Mouse (Mus musculus) lung, embryonic 16.5 days (tissue): ENCODE measurements around the gene Cacna1h. TPM values are rescaled to one million over a fixed set of nuclear protein-coding genes. Genes with fewer than 3 reads are reported as not detected.

ENCODE experiments used
- ATAC-seq: fragments of 200-750 bp; cut with Nextera tagmentation; 2 replicates; pipeline ENCODE4 v1.8.0; 2017; ENCODE audit warnings: low read depth, mild to moderate bottlenecking, moderate library complexity
- H3K27ac ChIP-seq: fragments of 300-500 bp; sonication (generic); 2 replicates; pipeline ENCODE4 v1.5.1; 2014; ENCODE audit warnings: mild to moderate bottlenecking, control low read depth, low read length
- H3K27me3 ChIP-seq: fragments of 300-500 bp; sonication (generic); 2 replicates; pipeline ENCODE4 v1.6.1; 2014; ENCODE audit warnings: low read depth, low read length, mixed read lengths; ENCODE audit not compliant: control insufficient read depth, insufficient read depth
- H3K36me3 ChIP-seq: fragments of 300-500 bp; sonication (generic); 2 replicates; pipeline ENCODE4 v1.6.1; 2014; ENCODE audit warnings: low read length; ENCODE audit not compliant: control insufficient read depth, insufficient read depth
- H3K4me1 ChIP-seq: fragments of 300-500 bp; sonication (generic); replicated peaks from 2 replicates; pipeline ENCODE4 v1.6.1; 2014; ENCODE audit warnings: low read length, mixed read lengths; ENCODE audit not compliant: control insufficient read depth, insufficient read depth
- H3K4me2 ChIP-seq: fragments of 300-500 bp; sonication (generic); 2 replicates; pipeline ENCODE4 v1.6.1; 2014; ENCODE audit warnings: low read depth, low read length, control low read depth
- H3K4me3 ChIP-seq: fragments of 300-500 bp; sonication (generic); 2 replicates; pipeline ENCODE4 v1.5.1; 2014; ENCODE audit warnings: mild to moderate bottlenecking, low read length, control low read depth
- H3K9ac ChIP-seq: fragments of 300-500 bp; sonication (generic); 2 replicates; pipeline ENCODE4 v1.6.1; 2014; ENCODE audit warnings: low read length, control low read depth
- H3K9me3 ChIP-seq: fragments of 300-500 bp; sonication (generic); 2 replicates; pipeline ENCODE4 v1.6.1; 2016; ENCODE audit warnings: low read length; ENCODE audit not compliant: control insufficient read depth
- WGBS: fragments of 180-500 bp; shearing (Covaris S2); extraction: QIAGEN DNeasy Blood & Tissue Kit; methylation state at CpG from one replicate; pipeline ENCODE4 v1.1.7; 2014; 5-methylcytosine and 5-hydroxymethylcytosine counted together
- polyA plus RNA-seq: library from polyadenylated mRNA; unstranded; fragments of >200 nt; fragmentation: Nextera tagmentation; extraction: Ambion mirVana; gene quantifications from 2 replicates; pipeline ENCODE4 v1.2.1, GENCODE M21; 2015

Gene Cacna1h
- polyA plus RNA-seq, 1 experiment from 2014 or later: 2.0 TPM

DNA sequence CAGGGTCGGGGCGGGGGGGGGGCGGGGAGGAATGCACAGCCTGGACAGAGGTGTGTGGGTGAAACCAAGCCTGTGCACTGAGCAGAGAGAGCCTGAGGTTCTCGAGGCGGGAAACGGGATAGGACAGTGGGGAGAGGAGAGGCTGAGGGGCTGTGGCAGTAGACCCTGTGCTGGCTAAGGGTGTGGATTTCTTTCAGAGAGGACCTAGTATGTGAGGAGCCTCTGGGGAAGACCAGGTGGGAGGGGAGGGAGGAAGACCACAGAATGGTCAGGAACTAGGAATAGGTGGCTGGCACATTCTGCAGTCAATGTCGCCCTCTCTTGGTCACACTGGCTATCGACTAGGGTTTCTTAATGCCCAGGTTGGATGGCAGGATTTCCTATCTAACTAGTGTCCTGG, 36.2 kb upstream of the Cacna1h start:
- H3K27me3 ChIP-seq: peaks cover 10% of the 10 kb centered on the region
- no peaks in the 10 kb centered on the region for H3K36me3 ChIP-seq
- H3K4me3 ChIP-seq: no peak overlapping the region
- ATAC-seq: peak; percentile 10; the same call in 1 of the 2 replicates
- H3K4me1 ChIP-seq: peaks cover 6% of the 10 kb centered on the region; the same call in 1 of the 2 replicates
- H3K27ac ChIP-seq: no peak overlapping the region
- no peak overlapping the region for H3K4me2 ChIP-seq
- H3K9ac ChIP-seq: no peak overlapping the region
- no peaks in the 10 kb centered on the region for H3K9me3 ChIP-seq
- 23% methylated on average over 8 of the region's 8 CpGs for WGBS

DNA sequence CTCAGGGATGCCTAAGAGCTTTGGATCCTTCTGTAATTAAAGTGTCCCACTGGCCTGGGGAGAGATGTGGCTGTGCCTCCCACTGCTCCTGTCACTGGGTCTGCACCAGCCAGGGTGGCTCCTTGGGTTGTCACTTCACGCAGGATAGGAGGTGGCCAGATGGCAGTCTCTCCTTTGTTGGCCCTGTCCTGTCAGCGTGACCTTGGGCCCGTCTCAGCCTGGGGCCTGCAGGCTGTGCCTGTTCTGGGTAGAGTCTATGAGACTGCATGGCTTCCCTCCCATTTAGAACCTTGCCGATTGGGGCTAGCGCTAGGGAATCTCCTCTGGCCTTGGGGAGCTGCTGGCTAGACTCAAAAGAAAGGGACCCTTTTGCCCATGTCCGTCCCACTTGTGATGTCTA, 34.7 kb upstream of the Cacna1h start:
- WGBS: 69% methylated on average over 6 of the region's 6 CpGs
- peaks cover 6% of the 10 kb centered on the region; the same call in 1 of the 2 replicates for H3K27me3 ChIP-seq
- no peaks in the 10 kb centered on the region for H3K4me1 ChIP-seq
- no peak overlapping the region for H3K4me3 ChIP-seq
- H3K27ac ChIP-seq: no peak overlapping the region
- no peak overlapping the region for H3K4me2 ChIP-seq
- H3K36me3 ChIP-seq: no peaks in the 10 kb centered on the region
- H3K9me3 ChIP-seq: no peaks in the 10 kb centered on the region
- H3K9ac ChIP-seq: no peak overlapping the region
- no peak for ATAC-seq

DNA sequence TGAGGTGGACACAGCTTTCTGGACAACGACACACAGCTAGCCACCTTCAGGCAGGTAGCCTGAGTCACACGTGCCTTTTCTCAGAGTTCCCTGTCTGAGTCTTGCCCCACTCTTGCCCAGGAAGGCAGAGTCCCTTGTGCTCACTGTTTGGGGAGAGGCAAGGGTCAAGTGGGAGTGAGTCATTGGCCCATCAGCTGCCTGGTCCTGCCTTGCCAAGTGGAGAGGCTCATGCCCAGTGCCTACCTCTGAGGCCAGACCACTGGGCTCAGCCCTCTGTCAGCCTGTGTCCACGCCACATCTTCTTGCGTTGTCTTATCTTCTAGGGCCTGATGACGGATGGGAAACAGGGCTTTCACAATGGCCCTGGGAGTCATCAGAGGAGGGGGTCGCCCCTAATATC, 34.2 kb upstream of the Cacna1h start:
- no peak for ATAC-seq
- no peak overlapping the region for H3K4me2 ChIP-seq
- H3K27me3 ChIP-seq: peaks cover 3% of the 10 kb centered on the region; the same call in 1 of the 2 replicates
- no peaks in the 10 kb centered on the region; the same call in 1 of the 2 replicates for H3K4me1 ChIP-seq
- H3K27ac ChIP-seq: no peak overlapping the region
- H3K9ac ChIP-seq: no peak overlapping the region
- no peaks in the 10 kb centered on the region for H3K36me3 ChIP-seq
- no peaks in the 10 kb centered on the region for H3K9me3 ChIP-seq
- WGBS: 30% methylated on average over 6 of the region's 6 CpGs
- no peak overlapping the region for H3K4me3 ChIP-seq

DNA sequence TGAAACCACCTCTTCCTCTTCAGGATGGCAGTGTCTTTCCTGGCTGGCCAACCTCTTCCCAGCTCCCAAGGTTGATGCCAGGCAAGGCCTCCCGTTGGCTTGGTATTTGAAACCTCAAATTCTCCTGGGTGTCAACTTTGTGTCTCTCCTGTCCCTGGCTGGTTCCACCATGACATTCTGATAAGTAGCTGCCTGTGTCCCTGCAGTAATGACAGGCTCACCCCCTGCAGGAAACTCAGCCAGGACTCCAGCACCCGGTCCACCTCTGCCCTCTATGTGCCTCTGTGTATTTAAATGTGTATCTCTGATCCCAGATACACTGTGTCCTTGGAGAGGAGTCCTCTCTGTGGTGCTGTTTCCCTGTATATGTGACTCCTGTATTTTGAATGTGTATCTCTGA, 32.7 kb upstream of the Cacna1h start:
- 74% methylated on average over 2 of the region's 2 CpGs for WGBS
- Histone ChIP-seq H3K4me1 (no peaks in the 10 kb centered on the region; the same call in 1 of the 2 replicates), H3K4me2 (no peak overlapping the region), H3K27me3 (no peaks in the 10 kb centered on the region), H3K9me3 (no peaks in the 10 kb centered on the region), H3K4me3 (no peak overlapping the region), H3K27ac (no peak overlapping the region), H3K36me3 (no peaks in the 10 kb centered on the region), H3K9ac (no peak overlapping the region)
- ATAC-seq: no peak

DNA sequence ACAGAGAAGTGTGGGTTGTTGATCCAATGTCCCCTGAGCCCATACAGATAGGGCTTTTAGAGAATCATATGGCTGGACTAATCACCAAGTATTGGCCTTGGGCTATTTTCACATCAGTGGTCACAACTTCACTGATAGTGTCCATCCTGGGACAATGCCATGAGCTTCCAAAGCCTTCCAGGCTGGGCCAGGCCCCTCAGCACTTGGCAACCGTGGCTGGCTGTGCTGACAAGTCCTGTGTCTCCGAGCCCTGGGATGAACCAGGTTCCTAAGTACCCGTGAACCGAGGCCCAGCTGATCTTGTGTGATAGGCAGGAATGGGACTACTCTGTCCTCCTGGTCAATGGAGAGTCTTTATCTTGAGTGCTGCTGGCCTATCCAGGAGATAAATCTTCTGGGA, 30.5 kb upstream of the Cacna1h start:
- no peak overlapping the region for H3K27ac ChIP-seq
- no peaks in the 10 kb centered on the region; the same call in 1 of the 2 replicates for H3K4me1 ChIP-seq
- ATAC-seq: no peak
- H3K27me3 ChIP-seq: no peaks in the 10 kb centered on the region
- H3K9ac ChIP-seq: no peak overlapping the region
- no peaks in the 10 kb centered on the region for H3K36me3 ChIP-seq
- no peak overlapping the region for H3K4me2 ChIP-seq
- WGBS: 62% methylated on average over 4 of the region's 4 CpGs
- no peaks in the 10 kb centered on the region for H3K9me3 ChIP-seq
- H3K4me3 ChIP-seq: no peak overlapping the region

DNA sequence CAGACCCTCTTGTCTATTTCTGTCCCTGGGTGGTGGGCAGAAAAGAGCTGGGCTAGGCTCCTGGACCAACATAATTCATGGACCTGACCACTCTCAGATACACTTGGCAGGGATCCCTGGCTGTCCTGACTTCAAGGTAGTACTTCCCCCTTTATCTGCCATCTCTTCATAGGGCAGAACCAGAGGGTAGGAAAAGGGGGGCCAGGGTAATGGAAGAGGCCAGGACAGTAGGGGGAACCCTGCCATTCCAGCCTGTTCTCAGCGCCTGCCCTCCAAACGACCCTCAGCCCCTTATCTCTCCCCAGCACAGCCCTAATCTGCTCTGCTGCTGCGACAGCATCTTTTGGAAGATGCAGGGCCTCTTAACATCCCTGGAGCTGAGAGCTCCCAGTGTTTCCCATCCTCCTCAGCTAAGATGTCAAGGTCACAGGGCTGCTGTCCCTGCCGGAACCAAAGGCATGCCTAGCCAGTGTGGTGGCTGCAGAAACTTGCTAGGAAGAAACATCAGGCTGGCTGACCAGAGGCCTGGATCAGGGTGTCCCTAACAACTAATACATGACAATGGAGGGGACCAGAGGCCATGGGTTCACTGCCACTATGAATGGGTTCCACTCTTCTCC, 29.9 kb upstream of the Cacna1h start:
- no peak overlapping the region for H3K4me2 ChIP-seq
- H3K27ac ChIP-seq: no peak overlapping the region
- no peaks in the 10 kb centered on the region for H3K27me3 ChIP-seq
- H3K4me1 ChIP-seq: no peaks in the 10 kb centered on the region; the same call in 1 of the 2 replicates
- no peak overlapping the region for H3K4me3 ChIP-seq
- ATAC-seq: 0 out of 2 replicates have a peak, but pooled peaks have one; percentile 17
- no peak overlapping the region for H3K9ac ChIP-seq
- no peaks in the 10 kb centered on the region for H3K36me3 ChIP-seq
- WGBS: 23% methylated on average over 4 of the region's 4 CpGs
- no peaks in the 10 kb centered on the region for H3K9me3 ChIP-seq

DNA sequence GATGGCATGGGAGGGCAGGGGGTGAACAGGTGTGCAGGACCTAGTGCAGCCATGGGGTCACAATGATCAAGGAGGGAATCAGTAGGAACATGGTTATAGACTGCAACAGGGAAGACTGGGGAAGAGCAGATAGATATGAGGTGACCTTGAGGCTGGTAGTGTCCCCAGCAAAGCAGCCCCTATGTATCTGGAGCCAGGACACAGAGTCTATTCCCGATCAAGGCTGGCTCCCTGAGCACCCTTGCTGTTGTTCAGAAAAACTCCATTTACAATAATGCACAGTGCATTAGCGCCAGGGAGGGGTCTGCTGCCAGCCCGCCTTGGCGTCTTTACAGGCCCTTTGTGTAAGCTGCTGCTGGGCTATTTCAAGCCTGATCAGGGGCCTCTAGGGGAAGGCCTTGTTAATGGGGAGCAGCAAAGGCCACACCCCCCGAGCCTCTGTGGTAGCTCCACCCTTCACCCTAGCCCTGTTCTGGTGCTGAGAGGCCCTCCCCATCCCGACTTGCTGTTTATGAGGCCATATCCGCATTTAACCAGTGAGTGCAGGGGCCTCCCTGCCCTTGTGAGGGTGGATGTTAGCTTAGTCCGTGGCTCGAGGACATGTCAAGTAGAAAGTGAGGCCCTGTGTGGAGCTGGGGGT, 28.8 kb upstream of the Cacna1h start:
- Histone ChIP-seq H3K4me3 (no peak overlapping the region), H3K27ac (0 out of 2 replicates have a peak overlapping the region, but pooled peaks have one; percentile 16), H3K4me2 (no peak overlapping the region), H3K9ac (no peak overlapping the region), H3K4me1 (no peaks in the 10 kb centered on the region; the same call in 1 of the 2 replicates), H3K9me3 (no peaks in the 10 kb centered on the region), H3K27me3 (no peaks in the 10 kb centered on the region), H3K36me3 (no peaks in the 10 kb centered on the region)
- ATAC-seq: peak; percentile 60; the same call in 1 of the 2 replicates
- 15% methylated on average over 9 of the region's 9 CpGs for WGBS

DNA sequence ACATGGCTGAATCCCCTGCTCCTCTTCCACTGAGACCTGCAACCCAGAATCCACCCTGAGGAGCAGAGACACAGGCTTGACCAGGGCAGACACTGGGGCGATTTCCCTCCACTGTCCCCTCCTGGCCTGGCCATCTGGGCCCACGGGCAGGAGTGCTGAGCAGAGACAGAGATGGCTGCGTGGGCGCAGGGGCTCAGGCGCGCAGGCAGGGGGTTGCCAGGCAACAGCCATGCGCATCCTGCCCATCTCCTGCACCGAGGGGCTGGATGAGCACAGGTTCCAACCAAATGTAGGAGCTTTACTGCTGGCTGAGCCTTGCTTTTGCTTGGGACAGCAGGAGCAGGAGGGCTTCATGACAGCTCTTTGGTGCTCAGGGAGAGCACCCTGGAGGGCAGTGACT, 23.0 kb upstream of the Cacna1h start:
- no peaks in the 10 kb centered on the region for H3K4me1 ChIP-seq
- no peak for ATAC-seq
- no peaks in the 10 kb centered on the region for H3K27me3 ChIP-seq
- no peak overlapping the region for H3K4me2 ChIP-seq
- no peaks in the 10 kb centered on the region for H3K36me3 ChIP-seq
- WGBS: 47% methylated on average over 8 of the region's 8 CpGs
- no peak overlapping the region for H3K9ac ChIP-seq
- no peak overlapping the region for H3K4me3 ChIP-seq
- no peak overlapping the region for H3K27ac ChIP-seq
- no peaks in the 10 kb centered on the region for H3K9me3 ChIP-seq

DNA sequence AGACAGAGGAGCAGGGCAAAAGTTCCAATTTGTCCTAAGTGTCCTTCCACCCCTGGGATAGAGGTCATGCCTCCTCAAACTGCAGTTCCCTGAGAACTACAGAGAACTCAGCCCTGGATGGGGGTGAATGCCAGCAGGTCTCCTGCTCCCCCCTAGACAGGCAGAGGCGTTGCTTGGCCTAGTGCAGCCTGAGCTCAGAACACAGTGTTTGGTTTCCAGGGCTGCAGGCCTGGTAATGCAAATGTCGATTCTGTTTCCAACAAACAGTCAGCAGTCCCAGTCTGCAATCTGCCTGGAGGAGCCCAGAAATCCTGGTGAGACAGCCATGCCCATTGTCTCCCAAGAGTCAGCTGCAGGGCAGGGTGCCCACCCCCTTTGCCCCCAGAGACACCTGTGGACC, 20.7 kb upstream of the Cacna1h start, which contains the start of gene Tekt4:
Gene Tekt4 (plus strand): TSS at position 344 of the 400 bp plus-strand sequence.
- no peak for ATAC-seq
- WGBS: 51% methylated on average over 2 of the region's 2 CpGs
- no peaks in the 10 kb centered on the region for H3K27me3 ChIP-seq
- H3K27ac ChIP-seq: no peak within 1 kb of the TSS
- H3K4me3 ChIP-seq: no peak within 1 kb of the TSS
- no peaks in the 10 kb centered on the region for H3K4me1 ChIP-seq
- no peak within 1 kb of the TSS for H3K4me2 ChIP-seq
- H3K36me3 ChIP-seq: no peaks in the 10 kb centered on the region
- H3K9me3 ChIP-seq: no peaks in the 10 kb centered on the region
- H3K9ac ChIP-seq: no peak within 1 kb of the TSS
